Mouse (Mus musculus): ENCODE data around the gene Phlda1.

- TF ChIP-seq CTCF (IDR thresholded peaks at IDR 0.05; ENCODE audit: low read depth, low read length) (no peak), EP300 (IDR thresholded peaks at IDR 0.05; ENCODE audit: insufficient read depth, low read depth, low read length) (no peak)
Observed at GRCm38 (mm10) chr10:111554651-111555050, 48.6 kb downstream of the Phlda1 start.
